Mouse (Mus musculus): ENCODE data around the gene Tet3.

Tet3 gene

GRCm38 (mm10) chr6:83414601-83415355, 44.1 kb downstream of the Tet3 start:
- DNase-seq (ENCODE audit: low read depth, low spot score), result no peak

GRCm38 (mm10) chr6:83413686-83414085, 45.2 kb downstream of the Tet3 start:
- no peak for DNase-seq (ENCODE audit: low read depth, low spot score)

GRCm38 (mm10) chr6:83412854-83413401, 46.0 kb downstream of the Tet3 start:
- DNase-seq (ENCODE audit: low read depth, low spot score), result no peak

- no peak for DNase-seq (ENCODE audit: low read depth, low spot score)
Measured at GRCm38 (mm10) chr6:83412362-83412853, 46.5 kb downstream of the Tet3 start.

GRCm38 (mm10) chr6:83411635-83412361, 47.1 kb downstream of the Tet3 start:
- no peak for DNase-seq (ENCODE audit: low read depth, low spot score)

GRCm38 (mm10) chr6:83410046-83410706, 48.7 kb downstream of the Tet3 start:
- no peak for DNase-seq (ENCODE audit: low read depth, low spot score)

- DNase-seq (ENCODE audit: low read depth, low spot score), result no peak
Measured at GRCm38 (mm10) chr6:83408510-83408909, 50.4 kb downstream of the Tet3 start.

- DNase-seq (ENCODE audit: low read depth, low spot score), result no peak
Measured at GRCm38 (mm10) chr6:83405511-83406064, 53.3 kb downstream of the Tet3 start.

GRCm38 (mm10) chr6:83404571-83404970, 54.3 kb downstream of the Tet3 start:
- DNase-seq (ENCODE audit: low read depth, low spot score), result no peak

GRCm38 (mm10) chr6:83403481-83403880, 55.4 kb downstream of the Tet3 start:
- DNase-seq (ENCODE audit: low read depth, low spot score), result no peak

GRCm38 (mm10) chr6:83399790-83400189, 59.1 kb downstream of the Tet3 start:
- DNase-seq (ENCODE audit: low read depth, low spot score), result no peak

- DNase-seq (ENCODE audit: low read depth, low spot score), result no peak
Measured at GRCm38 (mm10) chr6:83397728-83398127, 61.2 kb downstream of the Tet3 start.

- no peak for DNase-seq (ENCODE audit: low read depth, low spot score)
Measured at GRCm38 (mm10) chr6:83396711-83397110, 62.2 kb downstream of the Tet3 start.

GRCm38 (mm10) chr6:83395544-83396229, 63.2 kb downstream of the Tet3 start:
- DNase-seq (ENCODE audit: low read depth, low spot score), result no peak

GRCm38 (mm10) chr6:83394122-83394521, 64.8 kb downstream of the Tet3 start:
- DNase-seq (ENCODE audit: low read depth, low spot score), result no peak

- DNase-seq (ENCODE audit: low read depth, low spot score), result no peak
Measured at GRCm38 (mm10) chr6:83392166-83392780, 66.6 kb downstream of the Tet3 start.

GRCm38 (mm10) chr6:83385569-83386090, 73.3 kb downstream of the Tet3 start:
- no peak for DNase-seq (ENCODE audit: low read depth, low spot score)

GRCm38 (mm10) chr6:83381510-83382491, 77.1 kb downstream of the Tet3 start:
- no peak for DNase-seq (ENCODE audit: low read depth, low spot score)

GRCm38 (mm10) chr6:83373704-83374300, 85.1 kb downstream of the Tet3 start:
- DNase-seq (ENCODE audit: low read depth, low spot score), result no peak
